Mouse (Mus musculus) kidney, postnatal 0 days (tissue): ENCODE results near the gene Paqr5. TPM values are rescaled to one million over a fixed set of nuclear protein-coding genes. Genes with fewer than 3 reads are reported as not detected.
A peak's percentile ranks its signal among the peaks of the same experiment; 100 is the strongest.

Experiments used
- ATAC-seq: fragments of 200-750 bp; cut with Nextera tagmentation; replicated peaks from 2 replicates; pipeline ENCODE4 v1.8.0; 2017; ENCODE audit warnings: low read depth, moderate number of reproducible peaks, moderate TSS enrichment, moderate library complexity; ENCODE audit not compliant: low FRiP score
- DNase-seq: peaks from one replicate; pipeline ENCODE4 v3.0.0-alpha.2; 2016; ENCODE audit warnings: low spot score
- H3K27ac ChIP-seq: fragments of 300-500 bp; sonication (generic); 2 replicates; pipeline ENCODE4 v1.5.1; 2014; ENCODE audit warnings: mild to moderate bottlenecking
- H3K27me3 ChIP-seq: fragments of 300-500 bp; sonication (generic); 2 replicates; pipeline ENCODE4 v1.6.1; 2014; ENCODE audit warnings: low read length, mixed read lengths; ENCODE audit not compliant: insufficient read depth
- H3K36me3 ChIP-seq: fragments of 300-500 bp; sonication (generic); 2 replicates; pipeline ENCODE4 v1.6.1; 2014; ENCODE audit warnings: low read length, mixed read lengths; ENCODE audit not compliant: insufficient read depth
- H3K4me1 ChIP-seq: fragments of 300-500 bp; sonication (generic); replicated peaks from 2 replicates; pipeline ENCODE4 v1.6.1; 2014; ENCODE audit warnings: antibody characterized with exemption, low read length, mixed read lengths; ENCODE audit not compliant: insufficient read depth
- H3K4me2 ChIP-seq: fragments of 300-500 bp; sonication (generic); 2 replicates; pipeline ENCODE4 v1.6.1; 2014; ENCODE audit warnings: mild to moderate bottlenecking, low read length, moderate library complexity, mixed read lengths
- H3K4me3 ChIP-seq: fragments of 300-500 bp; sonication (generic); replicated peaks from 2 replicates; pipeline ENCODE4 v1.5.1; 2014; ENCODE audit warnings: low read depth, low read length
- H3K9ac ChIP-seq: fragments of 300-500 bp; sonication (generic); 2 replicates; pipeline ENCODE4 v1.6.1; 2014; ENCODE audit warnings: low read depth, low read length
- H3K9me3 ChIP-seq: fragments of 300-500 bp; sonication (generic); replicated peaks from 2 replicates; pipeline ENCODE4 v1.6.1; 2016; ENCODE audit warnings: low read length, inconsistent platforms, mixed read lengths
- CTCF ChIP-seq: IDR thresholded peaks from 2 replicates; pipeline ENCODE4 v1.5.1; 2016; ENCODE audit warnings: antibody characterized with exemption, low read depth, mild to moderate bottlenecking, moderate library complexity
- WGBS: fragments of 180-500 bp; shearing (Covaris S2); extraction: QIAGEN DNeasy Blood & Tissue Kit; methylation state at CpG from one replicate; pipeline ENCODE4 v1.1.7; 2014; 5-methylcytosine and 5-hydroxymethylcytosine counted together
- polyA plus RNA-seq: library from polyadenylated mRNA; unstranded; fragments of >200 nt; fragmentation: Nextera tagmentation; extraction: Ambion mirVana; gene quantifications from 2 replicates; pipeline ENCODE4 v1.2.1, GENCODE M21; 2015

Gene Paqr5
- polyA plus RNA-seq, 1 experiment from 2014 or later, result 109 TPM

- Histone ChIP-seq H3K27ac (peak overlapping the region; percentile 8; the same call in 1 of the 2 replicates), H3K36me3 (no peaks in the 10 kb centered on the region), H3K4me2 (no peak overlapping the region), H3K9ac (no peak overlapping the region), H3K9me3 (no peaks in the 10 kb centered on the region), H3K4me1 (no peaks in the 10 kb centered on the region), H3K27me3 (no peaks in the 10 kb centered on the region), H3K4me3 (no peak overlapping the region)
- DNase-seq, result no peak
- TF ChIP-seq CTCF, result no peak
- ATAC-seq, result no peak
- 26% methylated on average over 7 of the region's 7 CpGs for WGBS
These were observed 122.5 kb downstream of the Paqr5 start for GRCm38 (mm10) chr9:61904201-61904600.

Other genes starting within 250 kb of the Paqr5 start
- 1,461 and 1,709 TPM in 2 replicates for gene Rplp1, start 112.3 kb downstream of the Paqr5 start, polyA plus RNA-seq
- 40.1 and 51.2 TPM in 2 replicates for gene Kif23, start 80.1 kb downstream of the Paqr5 start, polyA plus RNA-seq
- gene Glce, start 95.8 kb upstream of the Paqr5 start, polyA plus RNA-seq, result 14.4 and 15.7 TPM in 2 replicates